Mouse (Mus musculus) hindbrain, embryonic 14.5 days (tissue): ENCODE data around the gene Vps41. TPM values are rescaled to one million over a fixed set of nuclear protein-coding genes. Genes with fewer than 3 reads are reported as not detected.

Source experiments
- ATAC-seq: fragments of 200-750 bp; cut with Nextera tagmentation; 2 replicates; pipeline ENCODE4 v1.8.0; 2017; ENCODE audit warnings: moderate number of reproducible peaks, mild to moderate bottlenecking, moderate TSS enrichment, moderate library complexity; ENCODE audit not compliant: low FRiP score
- DNase-seq: peaks from one replicate; pipeline ENCODE4 v3.0.0-alpha.2; 2015; ENCODE audit warnings: low spot score
- H3K27ac ChIP-seq: fragments of 300-500 bp; sonication (generic); 2 replicates; pipeline ENCODE4 v1.5.1; 2014; ENCODE audit warnings: mild to moderate bottlenecking, moderate library complexity
- H3K27me3 ChIP-seq: fragments of 300-500 bp; sonication (generic); 2 replicates; pipeline ENCODE4 v1.6.1; 2014; ENCODE audit warnings: mild to moderate bottlenecking, low read length, mixed read lengths; ENCODE audit not compliant: control insufficient read depth, insufficient read depth
- H3K36me3 ChIP-seq: fragments of 300-500 bp; sonication (generic); replicated peaks from 2 replicates; pipeline ENCODE4 v1.6.1; 2014; ENCODE audit not compliant: control insufficient read depth, insufficient read depth
- H3K4me1 ChIP-seq: fragments of 300-500 bp; sonication (generic); replicated peaks from 2 replicates; pipeline ENCODE4 v1.6.1; 2014; ENCODE audit warnings: antibody characterized with exemption, low read length, mixed read lengths; ENCODE audit not compliant: control insufficient read depth, insufficient read depth
- H3K4me2 ChIP-seq: fragments of 300-500 bp; sonication (generic); replicated peaks from 2 replicates; pipeline ENCODE4 v1.6.1; 2014; ENCODE audit warnings: mild to moderate bottlenecking, moderate library complexity
- H3K4me3 ChIP-seq: fragments of 300-500 bp; sonication (generic); replicated peaks from 2 replicates; pipeline ENCODE4 v1.5.1; 2014; ENCODE audit warnings: mild to moderate bottlenecking, low read length
- H3K9ac ChIP-seq: fragments of 300-500 bp; sonication (generic); 2 replicates; pipeline ENCODE4 v1.6.1; 2014
- H3K9me3 ChIP-seq: fragments of 300-500 bp; sonication (generic); 2 replicates; pipeline ENCODE4 v1.6.1; 2016; ENCODE audit warnings: low read length; ENCODE audit not compliant: control insufficient read depth
- WGBS: fragments of 180-500 bp; shearing (Covaris S2); extraction: QIAGEN DNeasy Blood & Tissue Kit; methylation state at CpG from one replicate; pipeline ENCODE4 v1.1.7; 2014; 5-methylcytosine and 5-hydroxymethylcytosine counted together
- polyA plus RNA-seq: library from polyadenylated mRNA; unstranded; fragments of >200 nt; fragmentation: Nextera tagmentation; extraction: Ambion mirVana; gene quantifications from 2 replicates; pipeline ENCODE4 v1.2.1, GENCODE M21; 2014

Vps41 gene
- polyA plus RNA-seq, 1 experiment from 2014 or later: 130 TPM

- H3K36me3 ChIP-seq: no peaks in the 10 kb centered on the region
- no peak for DNase-seq
- ATAC-seq: no peak
Observed at GRCm38 (mm10) chr13:18788689-18789088, 71.6 kb downstream of the Vps41 start.

GRCm38 (mm10) chr13:18789662-18790061 lies 72.6 kb downstream of the Vps41 start:
- no peaks in the 10 kb centered on the region for H3K27me3 ChIP-seq
- DNase-seq: no peak
- no peak overlapping the region for H3K4me2 ChIP-seq
- H3K9ac ChIP-seq: no peak overlapping the region
- ATAC-seq: no peak
- 90% methylated on average over 4 of the region's 4 CpGs for WGBS
- H3K9me3 ChIP-seq: no peaks in the 10 kb centered on the region
- no peak overlapping the region for H3K27ac ChIP-seq
- H3K36me3 ChIP-seq: no peaks in the 10 kb centered on the region
- H3K4me3 ChIP-seq: no peak overlapping the region
- H3K4me1 ChIP-seq: no peaks in the 10 kb centered on the region

More at GRCm38 (mm10) chr13:18788689-18789088, 71.6 kb downstream of the Vps41 start:
- Histone ChIP-seq H3K9me3 (no peaks in the 10 kb centered on the region), H3K4me1 (no peaks in the 10 kb centered on the region), H3K9ac (no peak overlapping the region), H3K27me3 (no peaks in the 10 kb centered on the region), H3K4me2 (no peak overlapping the region), H3K27ac (no peak overlapping the region), H3K4me3 (no peak overlapping the region)
- 60% methylated on average over 2 of the region's 2 CpGs for WGBS

- no peak overlapping the region for H3K4me3 ChIP-seq
- no peak overlapping the region for H3K4me2 ChIP-seq
- H3K27ac ChIP-seq: no peak overlapping the region
- DNase-seq (no peak), ATAC-seq (no peak)
- H3K36me3 ChIP-seq: no peaks in the 10 kb centered on the region
- 60% methylated on average over 6 of the region's 6 CpGs for WGBS
- no peaks in the 10 kb centered on the region for H3K9me3 ChIP-seq
- H3K4me1 ChIP-seq: no peaks in the 10 kb centered on the region
- H3K9ac ChIP-seq: no peak overlapping the region
- H3K27me3 ChIP-seq: no peaks in the 10 kb centered on the region
Observed at GRCm38 (mm10) chr13:18790086-18790485, 73.0 kb downstream of the Vps41 start.

- no peak overlapping the region for H3K27ac ChIP-seq
- H3K4me1 ChIP-seq: no peaks in the 10 kb centered on the region
- no peaks in the 10 kb centered on the region for H3K27me3 ChIP-seq
- H3K36me3 ChIP-seq: no peaks in the 10 kb centered on the region
- no peaks in the 10 kb centered on the region for H3K9me3 ChIP-seq
- WGBS: 56% methylated on average over 4 of the region's 4 CpGs
- no peak for ATAC-seq
- no peak for DNase-seq
- no peak overlapping the region for H3K4me3 ChIP-seq
- H3K4me2 ChIP-seq: no peak overlapping the region
- H3K9ac ChIP-seq: no peak overlapping the region
Observed at GRCm38 (mm10) chr13:18791314-18791713, 74.2 kb downstream of the Vps41 start.

GRCm38 (mm10) chr13:18791724-18792123 lies 74.6 kb downstream of the Vps41 start:
- H3K4me2 ChIP-seq: no peak overlapping the region
- 92% methylated on average over 2 of the region's 2 CpGs for WGBS
- H3K4me1 ChIP-seq: no peaks in the 10 kb centered on the region
- DNase-seq: no peak
- no peak overlapping the region for H3K9ac ChIP-seq
- H3K27ac ChIP-seq: no peak overlapping the region
- H3K27me3 ChIP-seq: no peaks in the 10 kb centered on the region
- H3K36me3 ChIP-seq: no peaks in the 10 kb centered on the region
- H3K9me3 ChIP-seq: no peaks in the 10 kb centered on the region
- no peak overlapping the region for H3K4me3 ChIP-seq
- no peak for ATAC-seq

GRCm38 (mm10) chr13:18794454-18794853 lies 77.4 kb downstream of the Vps41 start:
- H3K9ac ChIP-seq: no peak overlapping the region
- ATAC-seq: no peak
- no peak overlapping the region for H3K4me3 ChIP-seq
- H3K9me3 ChIP-seq: no peaks in the 10 kb centered on the region
- H3K27me3 ChIP-seq: no peaks in the 10 kb centered on the region
- no peaks in the 10 kb centered on the region for H3K36me3 ChIP-seq
- DNase-seq: no peak
- H3K27ac ChIP-seq: no peak overlapping the region
- no peaks in the 10 kb centered on the region for H3K4me1 ChIP-seq
- 66% methylated on average over 3 of the region's 3 CpGs for WGBS
- H3K4me2 ChIP-seq: no peak overlapping the region

- ATAC-seq: no peak
- H3K4me1 ChIP-seq: no peaks in the 10 kb centered on the region
Observed at GRCm38 (mm10) chr13:18797555-18797954, 80.5 kb downstream of the Vps41 start.

GRCm38 (mm10) chr13:18800434-18800833 lies 83.3 kb downstream of the Vps41 start:
- ATAC-seq (no peak), DNase-seq (no peak)
- Histone ChIP-seq H3K27ac (no peak overlapping the region), H3K27me3 (no peaks in the 10 kb centered on the region), H3K4me3 (no peak overlapping the region), H3K9me3 (no peaks in the 10 kb centered on the region), H3K4me1 (no peaks in the 10 kb centered on the region), H3K36me3 (no peaks in the 10 kb centered on the region), H3K4me2 (no peak overlapping the region), H3K9ac (no peak overlapping the region)
- WGBS: 87% methylated on average over 3 of the region's 3 CpGs

More at GRCm38 (mm10) chr13:18797555-18797954, 80.5 kb downstream of the Vps41 start:
- Histone ChIP-seq H3K27ac (no peak overlapping the region), H3K9ac (no peak overlapping the region), H3K4me3 (no peak overlapping the region), H3K36me3 (no peaks in the 10 kb centered on the region), H3K9me3 (no peaks in the 10 kb centered on the region), H3K27me3 (no peaks in the 10 kb centered on the region), H3K4me2 (no peak overlapping the region)
- WGBS: 87% methylated on average over 5 of the region's 5 CpGs
- DNase-seq: no peak

- no peak overlapping the region for H3K27ac ChIP-seq
- H3K4me1 ChIP-seq: no peaks in the 10 kb centered on the region
- H3K9me3 ChIP-seq: no peaks in the 10 kb centered on the region
- no peak overlapping the region for H3K9ac ChIP-seq
- DNase-seq (no peak), ATAC-seq (no peak)
- WGBS: 73% methylated on average over 4 of the region's 4 CpGs
- no peaks in the 10 kb centered on the region for H3K27me3 ChIP-seq
- no peak overlapping the region for H3K4me2 ChIP-seq
- peaks cover 21% of the 10 kb centered on the region for H3K36me3 ChIP-seq
- no peak overlapping the region for H3K4me3 ChIP-seq
Observed at GRCm38 (mm10) chr13:18809465-18809864, 92.4 kb downstream of the Vps41 start.

GRCm38 (mm10) chr13:18809978-18810675 lies 93.0 kb downstream of the Vps41 start:
- Histone ChIP-seq H3K4me1 (no peaks in the 10 kb centered on the region), H3K27me3 (no peaks in the 10 kb centered on the region), H3K9ac (peak overlapping the region; percentile 28), H3K4me2 (no peak overlapping the region), H3K4me3 (no peak overlapping the region), H3K9me3 (no peaks in the 10 kb centered on the region), H3K36me3 (peaks cover 27% of the 10 kb centered on the region), H3K27ac (no peak overlapping the region)
- peak; percentile 91 for ATAC-seq
- WGBS: 18% methylated on average over 11 of the region's 11 CpGs
- DNase-seq: peak; percentile 95
